ENCODE assay signal across 25 mouse cellular contexts in the genomic region with DNA sequence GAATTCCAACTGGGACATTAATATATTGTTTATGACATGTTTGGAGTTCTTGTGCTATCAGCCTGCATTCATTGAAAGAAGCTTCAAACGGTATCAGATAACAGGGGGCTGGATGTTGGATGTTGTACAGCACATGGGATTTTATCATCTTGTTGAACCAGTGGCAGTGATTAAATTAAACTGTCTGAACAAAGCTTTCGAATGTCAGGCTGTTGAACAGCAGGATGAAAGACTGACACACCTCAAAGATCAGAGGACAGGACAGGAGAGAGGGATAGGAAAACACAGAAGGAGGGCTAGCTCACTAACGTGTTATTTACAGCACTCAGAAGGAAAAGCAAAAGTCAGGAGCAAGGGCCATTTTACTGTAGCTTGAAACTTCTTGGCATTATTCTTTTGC. TPM values are rescaled to one million over a fixed set of nuclear protein-coding genes. Genes with fewer than 3 reads are reported as not detected.
A peak's percentile ranks its signal among the peaks of the same experiment; 100 is the strongest.
DNase-seq lines count a peak whose midpoint lies in the region; ATAC-seq lines count a peak whose summit lies in the region.
"Had no signal": no experiment of that assay in that cellular context is flagged by ENCODE, and none has a peak within 500 bp of the region (broad histone marks: within the 10 kb centered on the region; RNA-seq: fewer than 3 reads in every experiment).

No protein-coding gene starts in this region.

- H3K4me1 ChIP-seq in kidney, embryonic 14.5 days (ENCODE audit: control insufficient read depth, insufficient read depth, low read length) = no peaks in the 10 kb centered on the region; the same call in 1 of the 2 replicates
- peaks cover 9% of the 10 kb centered on the region for H3K4me1 ChIP-seq in kidney, embryonic 16.5 days (ENCODE audit: insufficient read depth, low read length)
- peaks cover 5% of the 10 kb centered on the region; the same call in 1 of the 2 replicates for H3K4me1 ChIP-seq in limb, embryonic 12.5 days (replicated peaks)
- H3K4me1 ChIP-seq in limb, embryonic 10.5 days = peaks cover 8% of the 10 kb centered on the region; the same call in 1 of the 2 replicates
- H3K4me1 ChIP-seq: embryonic facial prominence, embryonic 12.5 days; forebrain, embryonic 13.5 days had no signal

- WGBS in kidney, embryonic 14.5 days = 6% methylated on average over 3 of the region's 3 CpGs
- 3% methylated on average over 3 of the region's 3 CpGs for WGBS in kidney, embryonic 16.5 days
- 20% methylated on average over 3 of the region's 3 CpGs for WGBS in limb, embryonic 12.5 days
- 28% methylated on average over 3 of the region's 3 CpGs for WGBS in limb, embryonic 10.5 days

- 0 out of 2 replicates have a peak, but pooled peaks cover 3% of the 10 kb centered on the region for H3K9me3 ChIP-seq in kidney, embryonic 14.5 days (ENCODE audit: control insufficient read depth, low read length)
- H3K9me3 ChIP-seq in kidney, embryonic 16.5 days (ENCODE audit: low read length) = no peaks in the 10 kb centered on the region
- no peaks in the 10 kb centered on the region for H3K9me3 ChIP-seq in limb, embryonic 12.5 days
- no peaks in the 10 kb centered on the region for H3K9me3 ChIP-seq in limb, embryonic 10.5 days (replicated peaks)
- H3K9me3 ChIP-seq: embryonic facial prominence, embryonic 10.5 days; embryonic facial prominence, embryonic 12.5 days; forebrain, embryonic 13.5 days; G1E had no signal

- H3K36me3 ChIP-seq in kidney, embryonic 14.5 days (ENCODE audit: control insufficient read depth, insufficient read depth, low read length) = no peaks in the 10 kb centered on the region
- H3K36me3 ChIP-seq in kidney, embryonic 16.5 days (ENCODE audit: insufficient read depth, low read length) = no peaks in the 10 kb centered on the region
- H3K36me3 ChIP-seq in limb, embryonic 12.5 days = no peaks in the 10 kb centered on the region
- H3K36me3 ChIP-seq in limb, embryonic 10.5 days = no peaks in the 10 kb centered on the region
- H3K36me3 ChIP-seq: embryonic facial prominence, embryonic 10.5 days; embryonic facial prominence, embryonic 12.5 days; G1E had no signal

- H3K4me2 ChIP-seq in kidney, embryonic 14.5 days (replicated peaks; ENCODE audit: low read depth, low read length) = no peak overlapping the region
- peak overlapping the region; percentile 3; the same call in 1 of the 2 replicates for H3K4me2 ChIP-seq in kidney, embryonic 16.5 days (replicated peaks; ENCODE audit: low read depth, low read length)
- no peak overlapping the region for H3K4me2 ChIP-seq in limb, embryonic 12.5 days
- H3K4me2 ChIP-seq: embryonic facial prominence, embryonic 12.5 days; forebrain, embryonic 13.5 days had no signal

- no peak overlapping the region for H3K4me3 ChIP-seq in kidney, embryonic 14.5 days (ENCODE audit: low read length)
- H3K4me3 ChIP-seq in kidney, embryonic 16.5 days (ENCODE audit: low read length) = no peak overlapping the region
- no peak overlapping the region for H3K4me3 ChIP-seq in limb, embryonic 12.5 days (replicated peaks)
- no peak overlapping the region for H3K4me3 ChIP-seq in limb, embryonic 10.5 days
- H3K4me3 ChIP-seq: embryonic facial prominence, embryonic 10.5 days; embryonic facial prominence, embryonic 12.5 days; forebrain, embryonic 13.5 days had no signal

- no peak overlapping the region for H3K9ac ChIP-seq in kidney, embryonic 14.5 days (ENCODE audit: low read depth, low read length)
- no peak overlapping the region for H3K9ac ChIP-seq in kidney, embryonic 16.5 days (replicated peaks; ENCODE audit: low read length)
- H3K9ac ChIP-seq in limb, embryonic 12.5 days (replicated peaks) = no peak overlapping the region
- H3K9ac ChIP-seq: embryonic facial prominence, embryonic 12.5 days; forebrain, embryonic 13.5 days had no signal

- H3K27ac ChIP-seq in kidney, embryonic 14.5 days (ENCODE audit: low read depth, low read length) = peak overlapping the region; percentile 30; the same call in 1 of the 2 replicates
- peak overlapping the region; percentile 63 for H3K27ac ChIP-seq in kidney, embryonic 16.5 days (ENCODE audit: low read length)
- H3K27ac ChIP-seq in limb, embryonic 12.5 days = peak overlapping the region; percentile 25; the same call in 1 of the 2 replicates
- no peak overlapping the region for H3K27ac ChIP-seq in limb, embryonic 10.5 days
- H3K27ac ChIP-seq: embryonic facial prominence, embryonic 10.5 days; embryonic facial prominence, embryonic 12.5 days; forebrain, embryonic 13.5 days had no signal

- no peak for DNase-seq in kidney, postnatal 25 days
- no peak for DNase-seq in kidney, adult 8-10 months
- no peak for DNase-seq in limb, embryonic 10.5 days (ENCODE audit: low spot score)
- DNase-seq in mesoderm, embryonic 11.5 days (ENCODE audit: low read depth, low spot score) = peak; percentile 3
- DNase-seq in layer of hippocampus, postnatal 36 days = no peak
- DNase-seq: adrenal gland, adult 8-10 months; adrenal gland, postnatal 14 days; adrenal gland, postnatal 36 days; B cell, adult 2 months; cerebellum, adult 11-12 months; cerebellum, adult 2 months; cerebellum, adult 9-10 months; cerebellum, postnatal 10 days; cerebellum, postnatal 25 days had no signal

- peak; percentile 66 for ATAC-seq in kidney, embryonic 14.5 days (ENCODE audit: low FRiP score, low TSS enrichment)
- peak; percentile 76; the same call in 1 of the 2 replicates for ATAC-seq in kidney, embryonic 16.5 days (ENCODE audit: low FRiP score, low TSS enrichment)
- ATAC-seq in limb, embryonic 12.5 days (ENCODE audit: insufficient number of reproducible peaks, insufficient read depth, low FRiP score, low TSS enrichment, low read depth) = no peak
- ATAC-seq: activated CD4-positive, CD25-positive, alpha-beta regulatory T cell, adult 4 months; CD4-positive, CD25-positive, alpha-beta regulatory T cell, adult 4 months; forebrain, embryonic 13.5 days; Patski had no signal

- no peaks in the 10 kb centered on the region for H3K27me3 ChIP-seq in kidney, embryonic 14.5 days (ENCODE audit: control insufficient read depth, insufficient read depth, low read length)
- no peaks in the 10 kb centered on the region for H3K27me3 ChIP-seq in kidney, embryonic 16.5 days (ENCODE audit: insufficient read depth, low read length)
- H3K27me3 ChIP-seq in limb, embryonic 12.5 days = no peaks in the 10 kb centered on the region
- no peaks in the 10 kb centered on the region for H3K27me3 ChIP-seq in limb, embryonic 10.5 days (ENCODE audit: low read depth, poor library complexity, severe bottlenecking)
- H3K27me3 ChIP-seq: CH12.LX; embryonic facial prominence, embryonic 12.5 days; forebrain, embryonic 13.5 days had no signal

RNA-seq across cellular contexts. Expression of gene Rpl36a-ps1, which starts 4.3 kb away (rescaled TPM):
- polyA plus RNA-seq in kidney, embryonic 14.5 days (2014; fragmentation: Nextera tagmentation; extraction: Ambion mirVana) = 2.6 and 2.9 TPM in 2 replicates
- polyA plus RNA-seq in kidney, embryonic 16.5 days (2015; fragmentation: Nextera tagmentation; extraction: Ambion mirVana) = 0.82 and 2.1 TPM in 2 replicates
- polyA plus RNA-seq in limb, embryonic 12.5 days (2016; fragmentation: Nextera tagmentation; extraction: Ambion mirVana) = 2.6 and 3.4 TPM in 2 replicates
- 2.2 and 2.6 TPM in 2 replicates for polyA plus RNA-seq in limb, embryonic 10.5 days (2016; fragmentation: Nextera tagmentation; extraction: Ambion mirVana)
- 1 to 10 TPM in 1 of 2 experiments, not detected in 1; 2.6 TPM for total RNA-seq in layer of hippocampus, postnatal 36 days (2021)
- polyA plus RNA-seq: embryonic facial prominence, embryonic 10.5 days had no signal

RNA-seq across cellular contexts. Expression of gene Mzt1, which starts 56.1 kb away (rescaled TPM):
- 66.0 and 86.2 TPM in 2 replicates for polyA plus RNA-seq in kidney, embryonic 14.5 days (2014; fragmentation: Nextera tagmentation; extraction: Ambion mirVana)
- 64.9 and 73.1 TPM in 2 replicates for polyA plus RNA-seq in kidney, embryonic 16.5 days (2015; fragmentation: Nextera tagmentation; extraction: Ambion mirVana)
- polyA plus RNA-seq in limb, embryonic 12.5 days (2016; fragmentation: Nextera tagmentation; extraction: Ambion mirVana) = 122 and 124 TPM in 2 replicates
- polyA plus RNA-seq in limb, embryonic 10.5 days (2016; fragmentation: Nextera tagmentation; extraction: Ambion mirVana) = 89.5 and 104 TPM in 2 replicates
- total RNA-seq in layer of hippocampus, postnatal 36 days (2021) = 10 to 100 TPM; 70.2 to 71.4 TPM

RNA-seq across cellular contexts. Expression of gene Bora, which starts 56.2 kb away (rescaled TPM):
- polyA plus RNA-seq in kidney, embryonic 14.5 days (2014; fragmentation: Nextera tagmentation; extraction: Ambion mirVana) = 77.1 and 97.6 TPM in 2 replicates
- 66.0 and 83.6 TPM in 2 replicates for polyA plus RNA-seq in kidney, embryonic 16.5 days (2015; fragmentation: Nextera tagmentation; extraction: Ambion mirVana)
- 102 and 118 TPM in 2 replicates for polyA plus RNA-seq in limb, embryonic 12.5 days (2016; fragmentation: Nextera tagmentation; extraction: Ambion mirVana)
- 85.2 and 99.4 TPM in 2 replicates for polyA plus RNA-seq in limb, embryonic 10.5 days (2016; fragmentation: Nextera tagmentation; extraction: Ambion mirVana)
- total RNA-seq in layer of hippocampus, postnatal 36 days (2021) = 1 to 10 TPM; 2.6 to 2.7 TPM
